Mouse (Mus musculus) stomach, postnatal 0 days (tissue): ENCODE results near the gene Cwc22.

Experiments used
- CTCF ChIP-seq: IDR thresholded peaks from 2 replicates; pipeline ENCODE4 v1.5.1; 2016; ENCODE audit warnings: antibody characterized with exemption, low read depth, mild to moderate bottlenecking, moderate library complexity
- EP300 ChIP-seq: optimal IDR thresholded peaks from 2 replicates; pipeline ENCODE3; 2016; ENCODE audit warnings: antibody characterized with exemption

GRCm38 (mm10) chr2:77990820-77991219, 44.6 kb upstream of the Cwc22 start:
- TF ChIP-seq CTCF (no peak), EP300 (no peak)
